Mouse (Mus musculus): Measurements from ENCODE around the gene Pcsk5. TPM values are rescaled to one million over a fixed set of nuclear protein-coding genes. Genes with fewer than 3 reads are reported as not detected.

Gene Pcsk5
- polyA plus RNA-seq, 1 experiment from 2014 or later = 9.6 TPM

DNA sequence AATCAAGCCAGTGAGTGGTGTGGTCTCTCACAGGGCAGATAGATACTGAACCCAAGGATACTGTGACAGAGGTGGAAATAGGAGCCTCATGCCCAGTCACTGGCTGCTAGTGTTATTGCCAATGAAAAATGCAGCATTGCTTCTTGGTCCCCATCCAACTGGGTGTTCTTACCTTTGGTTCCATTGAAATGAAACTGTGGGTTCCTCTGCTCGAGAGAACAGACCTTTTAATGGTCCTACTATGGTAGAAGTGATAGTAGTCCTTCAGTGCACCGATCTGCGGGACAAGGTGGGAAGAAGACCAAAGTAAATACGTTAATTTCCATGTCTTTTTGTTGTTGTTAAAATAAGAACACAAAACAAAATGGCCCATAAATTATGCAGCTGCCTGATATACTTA, 44.0 kb downstream of the Pcsk5 start:
- DNase-seq (ENCODE audit: extremely low spot score, low spot score) = no peak
- Histone ChIP-seq H3K27ac (no peak overlapping the region), H3K4me1 (no peaks in the 10 kb centered on the region), H3K36me3 (replicated peaks) (peaks cover 5% of the 10 kb centered on the region; the same call in 1 of the 2 replicates), H3K4me3 (no peak overlapping the region), H3K9me3 (no peaks in the 10 kb centered on the region), H3K27me3 (ENCODE audit: poor library complexity, severe bottlenecking) (no peaks in the 10 kb centered on the region)
- 89% methylated on average over 4 of the region's 4 CpGs for WGBS

DNA sequence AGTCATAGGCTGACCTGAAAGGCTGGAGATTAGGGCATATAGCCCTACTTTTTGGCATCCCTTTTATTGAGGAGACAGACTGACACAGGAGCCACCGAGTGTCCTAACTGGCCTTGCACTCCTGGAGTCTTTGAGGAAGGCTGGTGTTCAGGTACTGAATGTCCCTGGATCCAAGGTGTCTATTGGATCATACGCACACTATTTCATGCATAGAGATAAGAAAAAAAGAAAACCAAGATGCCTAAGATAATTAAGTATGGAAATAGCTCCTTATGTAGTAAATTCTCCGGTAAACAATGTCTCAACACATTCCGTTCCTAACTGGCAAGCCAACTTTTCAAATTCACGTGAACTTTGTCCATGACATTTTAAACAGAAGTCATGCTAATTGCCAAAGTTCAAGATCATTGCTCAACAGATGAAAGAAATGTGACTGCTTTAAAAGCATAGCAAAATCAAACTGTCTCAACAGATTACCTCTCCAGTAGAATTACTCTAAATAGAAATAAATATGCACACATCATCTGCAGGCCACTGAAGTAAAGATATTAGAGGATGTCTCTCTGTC, 45.9 kb downstream of the Pcsk5 start:
- H3K27me3 ChIP-seq (ENCODE audit: poor library complexity, severe bottlenecking) = no peaks in the 10 kb centered on the region
- no peak overlapping the region for H3K27ac ChIP-seq
- H3K36me3 ChIP-seq (replicated peaks) = peaks cover 5% of the 10 kb centered on the region; the same call in 1 of the 2 replicates
- WGBS = 91% methylated on average over 5 of the region's 5 CpGs
- H3K4me1 ChIP-seq = no peaks in the 10 kb centered on the region
- no peak for DNase-seq (ENCODE audit: extremely low spot score, low spot score)
- no peaks in the 10 kb centered on the region for H3K9me3 ChIP-seq
- no peak overlapping the region for H3K4me3 ChIP-seq

DNA sequence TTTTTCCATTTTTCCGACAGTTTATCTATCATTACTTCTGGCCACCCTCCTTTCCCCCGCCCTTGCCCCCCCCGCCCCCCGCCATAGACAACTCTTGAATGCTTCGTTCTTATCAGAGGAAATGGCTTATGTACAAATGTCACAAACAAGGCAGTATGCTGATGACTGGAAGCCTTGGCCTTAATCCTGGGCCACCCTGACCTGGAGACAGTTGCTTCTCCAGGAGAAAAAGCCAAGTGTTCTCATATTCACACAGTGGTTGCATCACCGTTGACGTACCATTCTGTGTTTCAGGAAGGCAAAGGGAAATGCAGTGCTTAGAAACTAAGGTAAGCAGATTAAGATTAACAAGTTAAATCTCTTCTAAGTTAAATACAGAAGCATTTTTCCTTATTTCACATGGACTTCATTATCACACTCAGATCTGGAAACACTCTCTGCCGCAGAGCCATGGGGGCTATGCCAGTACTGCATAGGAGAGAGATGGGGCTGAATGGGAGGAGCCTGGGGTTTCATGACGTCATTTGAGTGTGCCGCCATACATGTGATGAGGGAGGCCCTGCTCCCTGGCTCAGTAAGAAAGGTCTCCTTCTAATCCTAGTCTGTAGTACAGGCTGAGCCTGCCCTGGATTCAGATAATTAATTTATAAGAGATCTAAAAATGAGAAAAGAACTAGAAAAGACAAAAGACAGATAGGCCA, 48.7 kb downstream of the Pcsk5 start:
- WGBS = 87% methylated on average over 10 of the region's 10 CpGs
- Histone ChIP-seq H3K27ac (no peak overlapping the region), H3K27me3 (ENCODE audit: poor library complexity, severe bottlenecking) (no peaks in the 10 kb centered on the region), H3K36me3 (replicated peaks) (peaks cover 5% of the 10 kb centered on the region; the same call in 1 of the 2 replicates), H3K4me1 (no peaks in the 10 kb centered on the region), H3K4me3 (no peak overlapping the region), H3K9me3 (no peaks in the 10 kb centered on the region)
- no peak for DNase-seq (ENCODE audit: extremely low spot score, low spot score)

GRCm38 (mm10) chr19:17786744-17787143, 50.7 kb downstream of the Pcsk5 start:
- Histone ChIP-seq H3K4me1 (no peaks in the 10 kb centered on the region), H3K4me3 (no peak overlapping the region), H3K27me3 (ENCODE audit: poor library complexity, severe bottlenecking) (no peaks in the 10 kb centered on the region), H3K27ac (no peak overlapping the region), H3K36me3 (replicated peaks) (no peaks in the 10 kb centered on the region), H3K9me3 (no peaks in the 10 kb centered on the region)
- no peak for DNase-seq (ENCODE audit: extremely low spot score, low spot score)
- WGBS = 88% methylated on average over 3 of the region's 3 CpGs

DNA sequence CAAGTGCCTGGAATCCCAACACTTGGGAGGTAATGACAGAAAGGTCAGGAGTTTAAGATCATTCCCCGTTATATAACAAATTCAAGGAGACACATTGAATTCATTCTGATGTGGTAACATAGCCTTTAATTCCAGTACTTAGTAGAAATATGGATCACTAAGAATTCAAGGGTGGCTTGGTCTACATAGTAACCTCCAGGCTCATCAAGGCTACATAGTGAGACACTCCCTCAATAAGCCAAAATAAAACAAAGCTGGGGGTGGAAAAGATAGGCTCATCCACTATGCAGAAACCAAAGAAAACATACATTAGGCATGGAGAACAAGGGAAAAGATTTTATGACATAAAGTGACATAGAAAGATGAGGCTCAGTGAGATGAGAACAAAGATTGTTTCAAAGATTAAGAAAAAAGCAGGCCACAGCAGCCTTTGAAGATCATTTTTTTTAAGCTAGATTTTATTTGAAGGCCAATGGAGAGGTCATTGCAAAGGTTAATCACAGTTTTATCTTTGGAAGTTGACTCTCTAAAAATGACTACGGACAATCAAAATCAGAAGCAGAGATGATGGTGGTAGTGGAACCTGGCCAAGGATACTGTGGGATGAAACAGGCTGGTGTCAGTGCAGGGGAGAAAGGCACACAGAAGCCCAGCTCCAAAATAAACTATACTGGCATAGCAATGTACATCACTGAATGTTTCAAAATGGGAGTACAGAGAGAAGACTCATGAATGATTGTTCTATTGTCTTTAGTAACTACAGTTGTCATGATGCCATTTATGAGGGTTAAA, 52.8 kb downstream of the Pcsk5 start:
- no peak for DNase-seq (ENCODE audit: extremely low spot score, low spot score)
- 92% methylated on average over 2 of the region's 2 CpGs for WGBS

DNA sequence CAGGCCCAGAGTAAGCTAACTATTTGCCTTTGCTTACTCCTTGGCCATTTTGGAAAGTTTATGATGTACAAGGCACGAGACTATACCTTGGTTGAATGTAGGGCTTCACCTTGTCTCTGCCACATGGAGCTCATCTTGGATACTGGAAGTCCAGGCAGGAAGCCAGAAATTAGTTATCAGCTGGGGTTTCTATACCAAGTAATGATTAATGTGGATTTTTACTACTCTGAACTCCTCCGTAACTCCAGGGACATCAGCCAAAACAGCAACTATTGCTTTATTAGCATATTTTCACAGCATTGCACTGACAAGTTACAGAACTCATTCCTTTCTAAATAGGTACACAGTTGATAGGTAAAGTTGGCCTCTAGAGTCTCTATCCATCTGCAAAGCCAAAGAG, 54.2 kb downstream of the Pcsk5 start:
- no peak for DNase-seq (ENCODE audit: extremely low spot score, low spot score)
- no peaks in the 10 kb centered on the region for H3K27me3 ChIP-seq (ENCODE audit: poor library complexity, severe bottlenecking)
- H3K4me3 ChIP-seq = no peak overlapping the region
- WGBS = 97% methylated on average over 2 of the region's 2 CpGs
- no peak overlapping the region for H3K27ac ChIP-seq
- no peaks in the 10 kb centered on the region for H3K9me3 ChIP-seq
- H3K36me3 ChIP-seq (replicated peaks) = no peaks in the 10 kb centered on the region
- H3K4me1 ChIP-seq = no peaks in the 10 kb centered on the region

More for the DNA sequence above, 52.8 kb downstream of the Pcsk5 start:
- no peak overlapping the region for H3K27ac ChIP-seq
- no peaks in the 10 kb centered on the region for H3K36me3 ChIP-seq (replicated peaks)
- no peaks in the 10 kb centered on the region for H3K9me3 ChIP-seq
- H3K4me3 ChIP-seq = no peak overlapping the region
- H3K27me3 ChIP-seq (ENCODE audit: poor library complexity, severe bottlenecking) = no peaks in the 10 kb centered on the region
- no peaks in the 10 kb centered on the region for H3K4me1 ChIP-seq

DNA sequence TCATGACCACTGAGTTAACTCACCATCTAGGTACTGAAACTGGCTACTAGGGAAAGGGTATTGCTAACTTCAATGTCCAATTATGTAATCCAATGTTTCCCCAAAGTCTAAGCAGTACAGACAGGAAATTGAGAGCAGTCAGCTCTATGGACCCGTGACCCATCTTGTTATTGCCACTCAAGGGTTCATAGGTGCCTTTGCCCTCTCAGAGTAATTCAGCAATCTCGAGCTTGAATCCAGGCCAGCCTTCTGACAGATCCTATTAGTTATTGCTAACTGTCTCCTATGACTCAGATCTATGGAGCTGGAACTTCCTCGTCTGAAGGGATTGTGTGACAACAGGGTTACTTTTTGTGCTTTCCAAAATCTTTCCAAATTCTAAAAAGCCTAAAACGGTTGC, 56.1 kb downstream of the Pcsk5 start:
- Histone ChIP-seq H3K4me3 (no peak overlapping the region), H3K4me1 (no peaks in the 10 kb centered on the region), H3K27me3 (ENCODE audit: poor library complexity, severe bottlenecking) (no peaks in the 10 kb centered on the region), H3K36me3 (replicated peaks) (no peaks in the 10 kb centered on the region), H3K9me3 (no peaks in the 10 kb centered on the region), H3K27ac (no peak overlapping the region)
- 87% methylated on average over 4 of the region's 4 CpGs for WGBS
- no peak for DNase-seq (ENCODE audit: extremely low spot score, low spot score)

GRCm38 (mm10) chr19:17775943-17776342, 61.5 kb downstream of the Pcsk5 start:
- Histone ChIP-seq H3K36me3 (replicated peaks) (no peaks in the 10 kb centered on the region), H3K4me3 (no peak overlapping the region), H3K9me3 (no peaks in the 10 kb centered on the region), H3K27ac (no peak overlapping the region), H3K27me3 (ENCODE audit: poor library complexity, severe bottlenecking) (no peaks in the 10 kb centered on the region), H3K4me1 (no peaks in the 10 kb centered on the region)
- no peak for DNase-seq (ENCODE audit: extremely low spot score, low spot score)
- WGBS = 81% methylated on average over 2 of the region's 2 CpGs

GRCm38 (mm10) chr19:17775097-17775496, 62.3 kb downstream of the Pcsk5 start:
- Histone ChIP-seq H3K27ac (no peak overlapping the region), H3K9me3 (no peaks in the 10 kb centered on the region), H3K4me1 (no peaks in the 10 kb centered on the region), H3K27me3 (ENCODE audit: poor library complexity, severe bottlenecking) (no peaks in the 10 kb centered on the region), H3K4me3 (no peak overlapping the region), H3K36me3 (replicated peaks) (no peaks in the 10 kb centered on the region)
- DNase-seq (ENCODE audit: extremely low spot score, low spot score) = no peak
- 82% methylated on average over 2 of the region's 2 CpGs for WGBS

DNA sequence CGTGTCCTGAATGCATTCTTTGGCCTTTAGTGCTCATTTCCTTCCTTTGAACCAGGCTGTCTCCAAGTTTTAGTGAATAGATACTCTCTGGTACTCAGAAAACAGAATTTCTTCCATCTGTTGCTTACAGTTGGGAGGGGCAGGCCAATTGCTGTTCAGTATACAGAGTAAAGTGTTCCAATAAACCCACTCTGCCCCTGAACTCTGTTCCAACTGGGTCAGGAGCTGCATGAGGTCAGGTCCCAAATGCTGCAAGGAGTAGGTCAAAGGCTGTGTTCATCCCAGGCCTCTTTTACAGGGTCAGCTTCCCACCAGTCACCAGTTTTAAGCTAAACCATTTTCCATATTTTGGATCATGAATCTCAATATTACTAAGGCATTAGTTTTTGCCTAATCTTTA, 63.4 kb downstream of the Pcsk5 start:
- no peaks in the 10 kb centered on the region for H3K4me1 ChIP-seq
- no peak overlapping the region for H3K27ac ChIP-seq
- H3K4me3 ChIP-seq = no peak overlapping the region
- 81% methylated on average over 1 of the region's 1 CpGs for WGBS
- DNase-seq (ENCODE audit: extremely low spot score, low spot score) = no peak
- H3K9me3 ChIP-seq = no peaks in the 10 kb centered on the region
- H3K27me3 ChIP-seq (ENCODE audit: poor library complexity, severe bottlenecking) = no peaks in the 10 kb centered on the region
- H3K36me3 ChIP-seq (replicated peaks) = no peaks in the 10 kb centered on the region

DNA sequence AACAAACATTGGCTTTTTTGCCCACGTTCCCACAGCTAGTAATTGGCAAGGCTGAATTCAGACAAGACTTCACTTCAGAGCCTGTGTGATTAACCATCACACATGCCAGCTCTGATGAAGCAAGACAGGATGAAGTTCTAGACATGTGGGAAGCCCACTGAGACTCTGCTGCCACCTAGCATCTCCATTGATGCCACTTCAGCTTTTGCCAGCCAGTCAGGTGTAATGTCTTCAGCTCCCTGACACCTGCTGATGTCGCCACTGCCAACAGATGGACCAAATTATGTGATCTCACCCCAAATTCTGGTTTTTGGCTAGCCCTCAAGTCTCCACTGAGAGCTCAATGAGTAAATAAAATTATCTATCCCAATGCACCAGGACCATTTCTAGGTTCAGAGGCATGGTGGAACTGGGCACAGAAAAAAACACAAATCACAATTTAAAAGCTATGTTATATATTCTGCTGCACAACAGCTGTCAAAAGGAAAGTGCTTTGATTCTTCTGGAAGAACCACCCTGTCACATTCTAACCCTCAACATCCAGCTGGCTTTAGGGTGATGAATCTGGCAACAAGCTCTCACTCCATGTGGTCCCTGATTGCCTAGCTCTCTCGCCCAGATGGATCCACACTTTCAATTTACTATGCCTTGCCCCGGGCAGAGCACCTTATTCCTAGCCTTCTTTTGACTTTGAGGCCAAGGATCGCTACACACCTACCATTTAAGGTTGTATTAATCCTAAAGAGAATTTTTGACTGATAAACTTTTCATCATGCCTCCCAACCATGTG, 67.6 kb downstream of the Pcsk5 start:
- Histone ChIP-seq H3K36me3 (replicated peaks) (no peaks in the 10 kb centered on the region), H3K27ac (no peak overlapping the region), H3K4me1 (no peaks in the 10 kb centered on the region), H3K4me3 (no peak overlapping the region), H3K27me3 (ENCODE audit: poor library complexity, severe bottlenecking) (no peaks in the 10 kb centered on the region), H3K9me3 (no peaks in the 10 kb centered on the region)
- DNase-seq (ENCODE audit: extremely low spot score, low spot score) = no peak
- 86% methylated on average over 5 of the region's 5 CpGs for WGBS

DNA sequence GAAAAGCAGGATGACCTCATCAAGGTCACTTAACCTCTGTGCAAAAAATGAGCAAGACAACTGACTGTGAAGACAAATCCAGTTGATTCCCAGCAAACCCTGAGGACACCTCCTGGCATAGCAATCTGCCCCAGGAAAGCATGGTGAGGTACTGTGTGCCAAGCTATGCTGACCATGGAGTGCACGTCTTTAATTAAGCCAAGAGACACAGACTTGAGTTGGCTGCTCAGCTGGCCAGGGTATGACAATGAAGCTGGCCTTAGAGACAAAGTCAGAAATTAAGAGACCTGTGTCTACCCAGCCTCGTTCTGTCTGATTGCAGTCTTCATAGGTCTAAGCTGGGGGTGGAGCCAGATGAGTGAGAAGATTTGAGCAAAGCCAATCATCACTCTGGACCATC, 72.4 kb downstream of the Pcsk5 start:
- 80% methylated on average over 2 of the region's 2 CpGs for WGBS
- no peaks in the 10 kb centered on the region for H3K9me3 ChIP-seq
- peaks cover 6% of the 10 kb centered on the region for H3K4me1 ChIP-seq
- H3K27me3 ChIP-seq (ENCODE audit: poor library complexity, severe bottlenecking) = no peaks in the 10 kb centered on the region
- no peak overlapping the region for H3K4me3 ChIP-seq
- H3K36me3 ChIP-seq (replicated peaks) = no peaks in the 10 kb centered on the region
- DNase-seq (ENCODE audit: extremely low spot score, low spot score) = no peak
- H3K27ac ChIP-seq = no peak overlapping the region

Measured in forebrain, embryonic 10.5 days (tissue).